Mouse (Mus musculus): ENCODE measurements at regions not wholly inside any gene's neighbourhood (a gene's known extent, or its start where the extent isn't known, plus 50 kb on each side); places are given as distances from the start of the nearest gene placed in this dataset.

- peak; percentile 15; the same call in 1 of the 2 replicates for TF ChIP-seq EP300 (IDR thresholded peaks at IDR 0.05)
- TF ChIP-seq CTCF (IDR thresholded peaks at IDR 0.05), result no peak
Measured at GRCm38 (mm10) chr16:49965528-49966250, 165.4 kb downstream of the Cd47 start.
